31 mouse cellular contexts compared by ENCODE assay signal in genomic region chr13:32418655-32419054, GRCm38 (mm10).
DNase-seq lines count a peak whose midpoint lies in the region; TF ChIP-seq lines count a peak whose summit lies in the region.
"Had no signal": no experiment of that assay in that cellular context is flagged by ENCODE, and none has a peak within 500 bp of the region (broad histone marks: within the 10 kb centered on the region; RNA-seq: fewer than 3 reads in every experiment).

No protein-coding gene starts in this region.

- H3K4me3 ChIP-seq in layer of hippocampus, adult 2 months = no peak overlapping the region
- H3K4me3 ChIP-seq: embryonic facial prominence, embryonic 13.5 days; forebrain, embryonic 13.5 days; heart, adult 2 months; heart, embryonic 12.5 days; midbrain, embryonic 10.5 days; midbrain, embryonic 15.5 days; neural tube, embryonic 12.5 days had no signal

- TF ChIP-seq CTCF in layer of hippocampus, adult 2 months (conservative IDR thresholded peaks at IDR 0.05) = no peak

- DNase-seq in adrenal gland, adult 2 months = peak; percentile 10
- DNase-seq in adrenal gland, postnatal 36 days = no peak
- DNase-seq in lung, postnatal 36 days = peak; percentile 28
- no peak for DNase-seq in lung, postnatal 4 days
- peak; percentile 89 for DNase-seq in gonadal fat pad, adult 2 months (ENCODE audit: low read depth)
- DNase-seq in layer of hippocampus, adult 2 months (ENCODE audit: low spot score in 2 of 2) = no peak
- no peak for DNase-seq in frontal cortex, postnatal 14 days (ENCODE audit: low spot score in 2 of 2)
- DNase-seq in retina, embryonic 14.5 days (ENCODE audit: low spot score) = no peak
- DNase-seq: adrenal gland, postnatal 10 days; cerebellum, adult 11 months; cerebellum, adult 9-10 months; cerebellum, postnatal 36 days; gastrocnemius, postnatal 14 days; heart, adult 2 months; kidney, adult 11 months; kidney, postnatal 25 days; layer of hippocampus, postnatal 36 days; left cerebral cortex, postnatal 4 days; lung, adult 2 months; right cerebral cortex, postnatal 4 days; thymus, adult 18-20 months; thymus, postnatal 25 days had no signal

- H3K27ac ChIP-seq in layer of hippocampus, adult 2 months = no peak overlapping the region
- H3K27ac ChIP-seq: embryonic facial prominence, embryonic 13.5 days; forebrain, embryonic 13.5 days; heart, adult 2 months; hindbrain, embryonic 14.5 days; liver, embryonic 14.5 days; midbrain, embryonic 10.5 days; midbrain, embryonic 15.5 days; neural tube, embryonic 12.5 days; stomach, postnatal 0 days had no signal

Comparison
In these comparisons a context has a peak if more than half of its experiments do, and no peak if none do; other contexts are left out.
1. DNase-seq: peak in adrenal gland, adult 2 months (single experiment), lung, postnatal 36 days (single experiment) and gonadal fat pad, adult 2 months (single experiment); none in adrenal gland, postnatal 36 days (0 of 2), lung, postnatal 4 days (0 of 2), layer of hippocampus, adult 2 months (0 of 2), frontal cortex, postnatal 14 days (0 of 2) and retina, embryonic 14.5 days (single experiment).